Mouse (Mus musculus): ENCODE measurements around the gene Dcaf5. TPM values are rescaled to one million over a fixed set of nuclear protein-coding genes. Genes with fewer than 3 reads are reported as not detected.

Gene Dcaf5
- total and polyA plus RNA-seq, 3 experiments = 8.2 to 13.2 (median 13.0) TPM

GRCm38 (mm10) chr12:80385361-80385760 is 51.0 kb downstream of the Dcaf5 start:
- DNase-seq (ENCODE audit: extremely low read depth) = no peak
- H3K27me3 ChIP-seq (replicated peaks) = no peaks in the 10 kb centered on the region
- in situ Hi-C loops (cut with MboI; ENCODE audit: low pct_ligation_motif_present, low pct_unique_long_range_greater_than_20kb, low sequenced_read_pairs) (no loop called here), dilution Hi-C loops (cut with MboI; ENCODE audit: extremely low pct_ligation_motif_present, extremely low pct_unique_long_range_greater_than_20kb, low sequenced_read_pairs) (no loop called here)
- H3K9ac ChIP-seq (ENCODE audit: insufficient read depth, low read depth) = no peak overlapping the region
- peaks cover 3% of the 10 kb centered on the region for H3K9me3 ChIP-seq (replicated peaks; ENCODE audit: low read length)
- TF ChIP-seq KAT2A (IDR thresholded peaks at IDR 0.05; ENCODE audit: insufficient replicate concordance, low read length) = no peak
- TF ChIP-seq ZKSCAN1 (IDR thresholded peaks at IDR 0.05; ENCODE audit: borderline replicate concordance, low read depth, low read length) = no peak
- no peak for TF ChIP-seq TCF12 (IDR thresholded peaks at IDR 0.05; ENCODE audit: low read depth, low read length)
- no peak for TF ChIP-seq MYC (IDR thresholded peaks at IDR 0.05; ENCODE audit: low read depth, low read length)
- no peak for TF ChIP-seq SMC3 (IDR thresholded peaks at IDR 0.05; ENCODE audit: low read depth, low read length)
- TF ChIP-seq JUN (IDR thresholded peaks at IDR 0.05; ENCODE audit: insufficient read depth, low read depth, low read length) = no peak
- TF ChIP-seq ZC3H11A (IDR thresholded peaks at IDR 0.05; ENCODE audit: low read depth, low read length) = no peak
- no peak for TF ChIP-seq NRF1 (IDR thresholded peaks at IDR 0.05; ENCODE audit: low read depth, low read length)
- TF ChIP-seq PAX5 (IDR thresholded peaks at IDR 0.05; ENCODE audit: low read length) = no peak
- no peak for TF ChIP-seq POLR2AphosphoS2 (IDR thresholded peaks at IDR 0.05; ENCODE audit: low read depth, low read length)
- TF ChIP-seq NELFE (IDR thresholded peaks at IDR 0.05; ENCODE audit: low read depth, low read length) = no peak
- no peak for TF ChIP-seq USF2 (conservative IDR thresholded peaks at IDR 0.05; ENCODE audit: low read depth, low read length)
- no peak for TF ChIP-seq SIN3A (IDR thresholded peaks at IDR 0.05; ENCODE audit: low read length)
- no peak for TF ChIP-seq IRF4 (IDR thresholded peaks at IDR 0.05; ENCODE audit: low read depth, low read length)
- TF ChIP-seq CHD1 (IDR thresholded peaks at IDR 0.05; ENCODE audit: low read depth, low read length) = no peak
- no peak for TF ChIP-seq ZMIZ1 (IDR thresholded peaks at IDR 0.05; ENCODE audit: low read depth, low read length)
- TF ChIP-seq ELF1 (IDR thresholded peaks at IDR 0.05; ENCODE audit: low read depth, low read length) = no peak
- TF ChIP-seq EP300 (IDR thresholded peaks at IDR 0.05; ENCODE audit: low read length) = no peak
- H3K4me1 ChIP-seq (ENCODE audit: control insufficient read depth in 1 of 2, insufficient read depth in 2 of 2) = peaks cover 1 to 26% of the 10 kb centered on the region in 2 experiments; a peak in 3 of 4 replicates
- H3K79me2 ChIP-seq (replicated peaks; ENCODE audit: control insufficient read depth, extremely low read depth, insufficient read depth, poor library complexity, severe bottlenecking) = no peaks in the 10 kb centered on the region
- H3K4me2 ChIP-seq (ENCODE audit: insufficient read depth, low read depth, poor library complexity, severe bottlenecking) = no peak overlapping the region
- H3K36me3 ChIP-seq (replicated peaks in 1 of 2; ENCODE audit: control insufficient read depth in 1 of 2, insufficient read depth in 1 of 2, low read length in 1 of 2) = peaks cover 33 to 76% of the 10 kb centered on the region in 2 experiments
- no peak overlapping the region for H3K27ac ChIP-seq (ENCODE audit: insufficient read depth, low read depth)
- no peak overlapping the region for H3K4me3 ChIP-seq (replicated peaks in 1 of 3; ENCODE audit: low read depth in 2 of 3, low read length in 2 of 3, poor library complexity in 1 of 3)

DNA sequence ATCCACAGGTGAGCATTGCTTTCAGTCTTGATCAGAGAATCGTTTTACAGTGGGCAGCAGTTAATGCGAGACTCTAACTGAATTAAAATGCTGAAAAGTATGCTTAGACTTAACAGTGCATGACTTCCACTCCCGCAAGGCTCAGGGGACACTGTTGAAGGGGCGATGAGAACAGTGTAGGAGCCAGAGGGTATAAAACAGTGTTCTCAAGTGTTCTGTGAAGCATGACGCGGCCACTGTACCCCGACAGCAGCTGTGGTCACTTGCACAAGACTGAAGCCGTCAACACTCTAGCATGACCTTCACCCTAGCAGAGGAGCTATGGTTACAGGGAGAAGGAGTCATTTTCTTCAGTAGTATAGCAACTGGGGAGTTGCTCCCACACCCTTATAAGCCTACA is 52.9 kb downstream of the Dcaf5 start:
- peaks cover 3% of the 10 kb centered on the region for H3K9me3 ChIP-seq (replicated peaks; ENCODE audit: low read length)
- H3K4me2 ChIP-seq (ENCODE audit: insufficient read depth, low read depth, poor library complexity, severe bottlenecking) = no peak overlapping the region
- in situ Hi-C loops (cut with MboI; ENCODE audit: low pct_ligation_motif_present, low pct_unique_long_range_greater_than_20kb, low sequenced_read_pairs) = no loop called here
- H3K4me3 ChIP-seq (replicated peaks in 1 of 3; ENCODE audit: low read depth in 2 of 3, low read length in 2 of 3, poor library complexity in 1 of 3) = no peak overlapping the region
- H3K27ac ChIP-seq (ENCODE audit: insufficient read depth, low read depth) = no peak overlapping the region
- peaks cover 42 to 77% of the 10 kb centered on the region in 2 experiments for H3K36me3 ChIP-seq (replicated peaks in 1 of 2; ENCODE audit: control insufficient read depth in 1 of 2, insufficient read depth in 1 of 2, low read length in 1 of 2)
- dilution Hi-C loops (cut with MboI; ENCODE audit: extremely low pct_ligation_motif_present, extremely low pct_unique_long_range_greater_than_20kb, low sequenced_read_pairs) = no loop called here
- DNase-seq (ENCODE audit: extremely low read depth) = no peak
- H3K79me2 ChIP-seq (replicated peaks; ENCODE audit: control insufficient read depth, extremely low read depth, insufficient read depth, poor library complexity, severe bottlenecking) = no peaks in the 10 kb centered on the region
- no peak overlapping the region for H3K9ac ChIP-seq (ENCODE audit: insufficient read depth, low read depth)
- H3K4me1 ChIP-seq (ENCODE audit: control insufficient read depth in 1 of 2, insufficient read depth in 2 of 2) = peaks cover 3 to 20% of the 10 kb centered on the region in 2 experiments; a peak in 3 of 4 replicates
- no peak for TF ChIP-seq JUND (conservative IDR thresholded peaks at IDR 0.05; ENCODE audit: low read depth, low read length)
- H3K27me3 ChIP-seq (replicated peaks) = no peaks in the 10 kb centered on the region

Measured in CH12.LX (cell line).